ENCODE assay signal across 9 mouse cellular contexts in the genomic region with DNA sequence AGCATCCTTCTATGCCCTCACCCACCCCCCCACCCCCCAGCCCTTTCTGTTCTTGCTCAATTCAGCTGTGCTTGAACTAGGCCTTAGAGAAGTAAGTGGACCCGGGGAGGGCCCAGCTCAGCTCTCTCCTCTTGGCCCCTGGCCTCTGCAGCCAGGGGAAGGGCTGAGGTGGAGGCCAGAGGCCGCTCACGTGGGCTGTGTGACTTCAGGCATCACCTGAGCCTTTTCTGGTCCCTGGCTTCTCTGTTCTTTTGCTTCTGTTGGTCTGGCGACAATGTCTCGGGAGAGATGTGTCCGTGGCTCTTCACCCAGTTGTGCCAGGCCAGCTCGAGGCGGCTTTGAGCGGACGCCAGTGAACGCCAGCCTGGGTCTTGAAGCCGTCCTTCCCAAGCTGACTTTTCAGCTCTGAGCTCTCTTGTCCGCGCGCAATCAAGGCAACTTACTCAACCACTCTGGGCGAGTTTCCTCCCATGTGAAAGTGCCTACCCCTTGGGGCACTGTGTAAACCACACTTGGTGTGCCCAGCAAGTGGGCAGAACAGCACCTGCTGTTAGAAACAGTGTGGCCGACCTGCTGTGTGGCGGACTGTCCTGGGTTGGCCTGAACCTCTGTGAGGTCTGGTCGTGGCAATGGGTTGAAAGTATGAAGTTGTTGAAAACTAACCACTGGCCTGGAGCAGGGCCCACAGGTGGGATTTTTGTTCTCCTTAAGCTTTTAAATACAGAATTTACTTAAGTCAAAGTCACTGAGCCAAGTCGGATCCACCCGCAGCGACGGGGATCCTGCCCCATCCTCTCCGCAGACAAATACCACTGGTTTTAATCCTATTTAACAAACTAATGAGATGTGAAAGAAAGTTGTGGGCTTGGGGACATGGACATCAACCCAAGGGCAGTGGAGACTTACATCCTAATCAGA.
A peak's percentile ranks its signal among the peaks of the same experiment; 100 is the strongest.
DNase-seq lines count a peak whose midpoint lies in the region; ATAC-seq lines count a peak whose summit lies in the region.
"Had no signal": no experiment of that assay in that cellular context is flagged by ENCODE, and none has a peak within 500 bp of the region (broad histone marks: within the 10 kb centered on the region; RNA-seq: fewer than 3 reads in every experiment).

No protein-coding gene starts in this region.

- peak overlapping the region; percentile 95 for H3K4me2 ChIP-seq in heart, embryonic 14.5 days (ENCODE audit: low read length)
- peak overlapping the region; percentile 88; the same call in 1 of the 2 replicates for H3K4me2 ChIP-seq in hindbrain, embryonic 15.5 days
- peak overlapping the region; percentile 86 for H3K4me2 ChIP-seq in midbrain, embryonic 14.5 days (ENCODE audit: low read length)

- H3K27ac ChIP-seq in heart, embryonic 14.5 days (replicated peaks in 1 of 2; ENCODE audit: control insufficient read depth in 1 of 2, insufficient read depth in 1 of 2, low read depth in 2 of 2, low read length in 2 of 2): 0 out of 4 replicates have a peak overlapping the region, but pooled peaks of 1 of the 2 experiments have one; percentile 84
- H3K27ac ChIP-seq in hindbrain, embryonic 15.5 days (replicated peaks): no peak overlapping the region
- H3K27ac ChIP-seq in midbrain, embryonic 14.5 days (replicated peaks; ENCODE audit: low read depth, low read length): no peak overlapping the region

- H3K27me3 ChIP-seq in heart, embryonic 14.5 days (ENCODE audit: control insufficient read depth, insufficient read depth, low read length): no peaks in the 10 kb centered on the region
- H3K27me3 ChIP-seq in hindbrain, embryonic 15.5 days: 0 out of 2 replicates have a peak, but pooled peaks cover 3% of the 10 kb centered on the region
- H3K27me3 ChIP-seq in midbrain, embryonic 14.5 days (ENCODE audit: control insufficient read depth, insufficient read depth, low read length): no peaks in the 10 kb centered on the region
- H3K27me3 ChIP-seq: Patski had no signal

- H3K9me3 ChIP-seq in heart, embryonic 14.5 days (ENCODE audit: control insufficient read depth, low read length): no peaks in the 10 kb centered on the region
- no peaks in the 10 kb centered on the region for H3K9me3 ChIP-seq in hindbrain, embryonic 15.5 days
- no peaks in the 10 kb centered on the region for H3K9me3 ChIP-seq in midbrain, embryonic 14.5 days (ENCODE audit: control insufficient read depth, low read length)

- no peaks in the 10 kb centered on the region for H3K36me3 ChIP-seq in heart, embryonic 14.5 days (ENCODE audit: control insufficient read depth, insufficient read depth, low read length)
- no peaks in the 10 kb centered on the region for H3K36me3 ChIP-seq in hindbrain, embryonic 15.5 days
- no peaks in the 10 kb centered on the region for H3K36me3 ChIP-seq in midbrain, embryonic 14.5 days (ENCODE audit: control insufficient read depth, insufficient read depth, low read length)

- no peak overlapping the region; the same call in 1 of the 2 replicates for H3K9ac ChIP-seq in heart, embryonic 14.5 days (ENCODE audit: low read length)
- no peak overlapping the region for H3K9ac ChIP-seq in hindbrain, embryonic 15.5 days
- no peak overlapping the region for H3K9ac ChIP-seq in midbrain, embryonic 14.5 days (replicated peaks; ENCODE audit: low read length)

- WGBS in heart, embryonic 14.5 days: 83% methylated on average over 24 of the region's 24 CpGs
- 77% methylated on average over 24 of the region's 24 CpGs for WGBS in hindbrain, embryonic 15.5 days
- WGBS in midbrain, embryonic 14.5 days: 54% methylated on average over 24 of the region's 24 CpGs

- no peak overlapping the region for H3K4me3 ChIP-seq in heart, embryonic 14.5 days (ENCODE audit: control insufficient read depth in 1 of 2, insufficient read depth in 1 of 2, low read depth in 1 of 2, low read length in 2 of 2)
- no peak overlapping the region for H3K4me3 ChIP-seq in hindbrain, embryonic 15.5 days
- H3K4me3 ChIP-seq in midbrain, embryonic 14.5 days (replicated peaks; ENCODE audit: low read depth, low read length): peak overlapping the region; percentile 47; the same call in 1 of the 2 replicates

- ATAC-seq in heart, embryonic 14.5 days (ENCODE audit: insufficient number of reproducible peaks, insufficient read depth, low FRiP score, low read depth): no peak
- no peak for ATAC-seq in hindbrain, embryonic 15.5 days (ENCODE audit: low FRiP score, low read depth)
- ATAC-seq in midbrain, embryonic 14.5 days (ENCODE audit: low FRiP score, low TSS enrichment): no peak

- H3K4me1 ChIP-seq in heart, embryonic 14.5 days (ENCODE audit: control insufficient read depth in 2 of 2, insufficient read depth in 2 of 2, low read length in 2 of 2): peaks cover 25 to 27% of the 10 kb centered on the region in 2 experiments
- peaks cover 21% of the 10 kb centered on the region for H3K4me1 ChIP-seq in hindbrain, embryonic 15.5 days (replicated peaks)
- peaks cover 9% of the 10 kb centered on the region; the same call in 1 of the 2 replicates for H3K4me1 ChIP-seq in midbrain, embryonic 14.5 days (ENCODE audit: control insufficient read depth, insufficient read depth, low read length)

- DNase-seq in heart, adult 8-10 months (ENCODE audit: low spot score): no peak
- peak; percentile 52 for DNase-seq in adrenal gland, postnatal 14 days
- no peak for DNase-seq in midbrain, embryonic 14.5 days
- DNase-seq in cerebellum, adult 11 months: no peak
- DNase-seq in urinary bladder, postnatal 25 days (ENCODE audit: low spot score): no peak
- no peak for DNase-seq in kidney, adult 18-20 months
